Mouse (Mus musculus): ENCODE data around the gene Mei4. TPM values are rescaled to one million over a fixed set of nuclear protein-coding genes. Genes with fewer than 3 reads are reported as not detected.

Mei4 gene
- polyA plus RNA-seq, 1 experiment from 2014 or later: 1.1 TPM

- Histone ChIP-seq H3K9me3 (no peaks in the 10 kb centered on the region), H3K27ac (no peak overlapping the region), H3K4me1 (no peaks in the 10 kb centered on the region), H3K36me3 (replicated peaks) (no peaks in the 10 kb centered on the region), H3K4me3 (no peak overlapping the region), H3K27me3 (ENCODE audit: poor library complexity, severe bottlenecking) (no peaks in the 10 kb centered on the region)
- DNase-seq (ENCODE audit: extremely low spot score, low spot score): no peak
- WGBS: 89% methylated on average over 1 of the region's 1 CpGs
Observed at GRCm38 (mm10) chr9:81966765-81967164, 103.3 kb downstream of the Mei4 start.

- H3K4me3 ChIP-seq: no peak overlapping the region
- no peaks in the 10 kb centered on the region for H3K4me1 ChIP-seq
- no peaks in the 10 kb centered on the region for H3K36me3 ChIP-seq (replicated peaks)
- DNase-seq (ENCODE audit: extremely low spot score, low spot score): no peak
- H3K27me3 ChIP-seq (ENCODE audit: poor library complexity, severe bottlenecking): no peaks in the 10 kb centered on the region
- H3K9me3 ChIP-seq: no peaks in the 10 kb centered on the region
- no peak overlapping the region for H3K27ac ChIP-seq
- WGBS: 66% methylated on average over 2 of the region's 2 CpGs
Observed at GRCm38 (mm10) chr9:81968935-81969334, 105.5 kb downstream of the Mei4 start.

GRCm38 (mm10) chr9:81982461-81982860, 119.0 kb downstream of the Mei4 start:
- no peak overlapping the region for H3K4me3 ChIP-seq
- H3K9me3 ChIP-seq: no peaks in the 10 kb centered on the region
- WGBS: 91% methylated on average over 3 of the region's 3 CpGs
- H3K4me1 ChIP-seq: no peaks in the 10 kb centered on the region
- H3K36me3 ChIP-seq (replicated peaks): no peaks in the 10 kb centered on the region
- H3K27ac ChIP-seq: no peak overlapping the region
- no peak for DNase-seq (ENCODE audit: extremely low spot score, low spot score)
- H3K27me3 ChIP-seq (ENCODE audit: poor library complexity, severe bottlenecking): no peaks in the 10 kb centered on the region

- Histone ChIP-seq H3K27me3 (ENCODE audit: poor library complexity, severe bottlenecking) (no peaks in the 10 kb centered on the region), H3K27ac (no peak overlapping the region), H3K36me3 (replicated peaks) (no peaks in the 10 kb centered on the region), H3K4me3 (no peak overlapping the region), H3K4me1 (no peaks in the 10 kb centered on the region), H3K9me3 (no peaks in the 10 kb centered on the region)
- 74% methylated on average over 3 of the region's 3 CpGs for WGBS
- no peak for DNase-seq (ENCODE audit: extremely low spot score, low spot score)
Observed at GRCm38 (mm10) chr9:82012991-82013390, 149.5 kb downstream of the Mei4 start.

- Histone ChIP-seq H3K4me1 (no peaks in the 10 kb centered on the region), H3K4me3 (no peak overlapping the region), H3K27me3 (ENCODE audit: poor library complexity, severe bottlenecking) (no peaks in the 10 kb centered on the region), H3K27ac (no peak overlapping the region), H3K36me3 (replicated peaks) (no peaks in the 10 kb centered on the region), H3K9me3 (no peaks in the 10 kb centered on the region)
- 90% methylated on average over 1 of the region's 1 CpGs for WGBS
- no peak for DNase-seq (ENCODE audit: extremely low spot score, low spot score)
Observed at GRCm38 (mm10) chr9:82042515-82043056, 179.1 kb downstream of the Mei4 start.

- DNase-seq (ENCODE audit: extremely low spot score, low spot score): no peak
- WGBS: 89% methylated on average over 2 of the region's 2 CpGs
- no peaks in the 10 kb centered on the region for H3K9me3 ChIP-seq
- H3K27ac ChIP-seq: no peak overlapping the region
- no peaks in the 10 kb centered on the region for H3K27me3 ChIP-seq (ENCODE audit: poor library complexity, severe bottlenecking)
- no peaks in the 10 kb centered on the region for H3K36me3 ChIP-seq (replicated peaks)
- no peak overlapping the region for H3K4me3 ChIP-seq
- no peaks in the 10 kb centered on the region for H3K4me1 ChIP-seq
Observed at GRCm38 (mm10) chr9:82044517-82044916, 181.0 kb downstream of the Mei4 start.

GRCm38 (mm10) chr9:82073832-82074231, 210.4 kb downstream of the Mei4 start:
- WGBS: 79% methylated on average over 1 of the region's 1 CpGs
- Histone ChIP-seq H3K4me3 (no peak overlapping the region), H3K27ac (no peak overlapping the region), H3K9me3 (no peaks in the 10 kb centered on the region), H3K4me1 (no peaks in the 10 kb centered on the region), H3K27me3 (ENCODE audit: poor library complexity, severe bottlenecking) (no peaks in the 10 kb centered on the region), H3K36me3 (replicated peaks) (no peaks in the 10 kb centered on the region)
- DNase-seq (ENCODE audit: extremely low spot score, low spot score): no peak

GRCm38 (mm10) chr9:82075270-82075669, 211.8 kb downstream of the Mei4 start:
- Histone ChIP-seq H3K9me3 (no peaks in the 10 kb centered on the region), H3K4me1 (no peaks in the 10 kb centered on the region), H3K27me3 (ENCODE audit: poor library complexity, severe bottlenecking) (no peaks in the 10 kb centered on the region), H3K27ac (no peak overlapping the region), H3K36me3 (replicated peaks) (no peaks in the 10 kb centered on the region), H3K4me3 (no peak overlapping the region)
- no peak for DNase-seq (ENCODE audit: extremely low spot score, low spot score)
- WGBS: 89% methylated on average over 2 of the region's 2 CpGs

GRCm38 (mm10) chr9:82096409-82096808, 232.9 kb downstream of the Mei4 start:
- WGBS: 88% methylated on average over 3 of the region's 3 CpGs
- Histone ChIP-seq H3K4me1 (no peaks in the 10 kb centered on the region), H3K27ac (no peak overlapping the region), H3K9me3 (no peaks in the 10 kb centered on the region), H3K36me3 (replicated peaks) (no peaks in the 10 kb centered on the region), H3K27me3 (ENCODE audit: poor library complexity, severe bottlenecking) (no peaks in the 10 kb centered on the region), H3K4me3 (no peak overlapping the region)
- no peak for DNase-seq (ENCODE audit: extremely low spot score, low spot score)

GRCm38 (mm10) chr9:82114865-82115264, 251.4 kb downstream of the Mei4 start:
- WGBS: 88% methylated on average over 2 of the region's 2 CpGs
- H3K36me3 ChIP-seq (replicated peaks): no peaks in the 10 kb centered on the region
- H3K27ac ChIP-seq: no peak overlapping the region
- H3K9me3 ChIP-seq: no peaks in the 10 kb centered on the region
- no peaks in the 10 kb centered on the region for H3K27me3 ChIP-seq (ENCODE audit: poor library complexity, severe bottlenecking)
- no peak overlapping the region for H3K4me3 ChIP-seq
- no peak for DNase-seq (ENCODE audit: extremely low spot score, low spot score)
- no peaks in the 10 kb centered on the region for H3K4me1 ChIP-seq

GRCm38 (mm10) chr9:82136119-82136518, 272.6 kb downstream of the Mei4 start:
- H3K27ac ChIP-seq: no peak overlapping the region
- H3K4me3 ChIP-seq: no peak overlapping the region
- no peak for DNase-seq (ENCODE audit: extremely low spot score, low spot score)
- H3K4me1 ChIP-seq: no peaks in the 10 kb centered on the region
- H3K9me3 ChIP-seq: no peaks in the 10 kb centered on the region
- no peaks in the 10 kb centered on the region for H3K36me3 ChIP-seq (replicated peaks)
- H3K27me3 ChIP-seq (ENCODE audit: poor library complexity, severe bottlenecking): no peaks in the 10 kb centered on the region

GRCm38 (mm10) chr9:82160143-82160542, 296.7 kb downstream of the Mei4 start:
- 55% methylated on average over 9 of the region's 9 CpGs for WGBS
- Histone ChIP-seq H3K4me3 (no peak overlapping the region), H3K27me3 (ENCODE audit: poor library complexity, severe bottlenecking) (no peaks in the 10 kb centered on the region), H3K36me3 (replicated peaks) (no peaks in the 10 kb centered on the region), H3K4me1 (no peaks in the 10 kb centered on the region), H3K9me3 (no peaks in the 10 kb centered on the region), H3K27ac (no peak overlapping the region)
- DNase-seq (ENCODE audit: extremely low spot score, low spot score): no peak

- WGBS: 82% methylated on average over 4 of the region's 4 CpGs
- Histone ChIP-seq H3K27me3 (ENCODE audit: poor library complexity, severe bottlenecking) (no peaks in the 10 kb centered on the region), H3K4me3 (no peak overlapping the region), H3K9me3 (no peaks in the 10 kb centered on the region), H3K36me3 (replicated peaks) (no peaks in the 10 kb centered on the region), H3K27ac (no peak overlapping the region), H3K4me1 (no peaks in the 10 kb centered on the region)
- DNase-seq (ENCODE audit: extremely low spot score, low spot score): no peak
Observed at GRCm38 (mm10) chr9:82162415-82162814, 298.9 kb downstream of the Mei4 start.

- H3K36me3 ChIP-seq (replicated peaks): no peaks in the 10 kb centered on the region
- no peaks in the 10 kb centered on the region for H3K9me3 ChIP-seq
- 86% methylated on average over 1 of the region's 1 CpGs for WGBS
- no peak for DNase-seq (ENCODE audit: extremely low spot score, low spot score)
- H3K4me1 ChIP-seq: no peaks in the 10 kb centered on the region
- no peak overlapping the region for H3K4me3 ChIP-seq
- no peak overlapping the region for H3K27ac ChIP-seq
- H3K27me3 ChIP-seq (ENCODE audit: poor library complexity, severe bottlenecking): no peaks in the 10 kb centered on the region
Observed at GRCm38 (mm10) chr9:82217976-82218375, 354.5 kb downstream of the Mei4 start.
